Mouse (Mus musculus): Measurements from ENCODE around the gene Usp22.

Gene Usp22

DNA sequence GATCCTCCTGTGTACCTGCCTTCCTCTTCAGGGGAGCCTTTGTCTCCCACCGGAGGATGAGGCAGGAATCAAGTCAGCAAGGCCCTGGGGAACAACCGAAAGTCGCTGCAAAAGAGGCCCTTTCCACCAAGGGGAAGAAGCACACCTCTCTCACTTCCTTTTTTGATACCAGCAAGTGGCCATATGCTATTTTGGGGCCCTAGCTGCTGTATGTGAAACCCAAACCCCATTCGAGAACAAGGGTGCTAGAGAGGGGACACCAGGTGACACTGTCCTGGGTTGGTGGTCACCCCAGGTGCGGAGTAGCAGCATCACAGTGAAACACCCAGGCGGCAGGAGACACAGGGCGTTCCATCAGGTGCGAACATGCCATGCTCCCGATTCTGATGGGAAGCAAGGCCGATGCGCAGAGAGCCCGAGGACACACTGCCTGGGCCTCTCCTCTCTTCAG is 65.9 kb downstream of the Usp22 start:
- DNase-seq (ENCODE audit: low read depth, low spot score): peak; percentile 6

DNA sequence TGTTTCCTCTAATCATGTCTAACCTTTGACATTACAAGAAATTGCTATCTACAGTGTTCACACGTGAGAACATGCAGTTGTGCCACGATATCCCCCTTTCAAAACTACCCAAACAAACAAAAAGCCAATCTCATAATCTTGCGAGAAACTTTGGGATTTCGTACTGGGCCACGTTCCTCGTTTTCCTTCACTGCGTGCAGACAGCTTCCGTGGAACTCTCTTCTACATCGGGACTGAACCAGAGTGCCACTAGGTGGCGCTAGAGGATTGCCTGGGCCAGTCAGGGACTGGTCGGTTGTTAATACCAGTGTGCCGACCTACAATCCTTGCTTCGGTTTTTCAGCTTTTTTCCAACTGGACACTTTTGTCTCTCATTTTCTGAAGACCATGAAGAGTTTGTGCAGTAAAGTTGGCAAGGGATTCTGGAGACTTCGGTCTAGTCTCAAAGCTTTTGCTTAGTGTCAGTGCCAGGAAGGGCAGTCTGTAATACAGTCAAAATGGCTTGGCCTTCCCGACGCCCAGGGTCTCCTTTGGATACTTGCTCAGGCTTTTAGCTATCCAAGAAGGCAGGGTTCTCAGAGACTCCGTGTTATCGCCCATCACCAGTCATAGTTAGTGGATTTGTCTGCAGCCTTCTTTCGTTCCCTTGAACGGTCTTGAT is 70.5 kb downstream of the Usp22 start:
- peak; percentile 58 for DNase-seq (ENCODE audit: low read depth, low spot score)

DNA sequence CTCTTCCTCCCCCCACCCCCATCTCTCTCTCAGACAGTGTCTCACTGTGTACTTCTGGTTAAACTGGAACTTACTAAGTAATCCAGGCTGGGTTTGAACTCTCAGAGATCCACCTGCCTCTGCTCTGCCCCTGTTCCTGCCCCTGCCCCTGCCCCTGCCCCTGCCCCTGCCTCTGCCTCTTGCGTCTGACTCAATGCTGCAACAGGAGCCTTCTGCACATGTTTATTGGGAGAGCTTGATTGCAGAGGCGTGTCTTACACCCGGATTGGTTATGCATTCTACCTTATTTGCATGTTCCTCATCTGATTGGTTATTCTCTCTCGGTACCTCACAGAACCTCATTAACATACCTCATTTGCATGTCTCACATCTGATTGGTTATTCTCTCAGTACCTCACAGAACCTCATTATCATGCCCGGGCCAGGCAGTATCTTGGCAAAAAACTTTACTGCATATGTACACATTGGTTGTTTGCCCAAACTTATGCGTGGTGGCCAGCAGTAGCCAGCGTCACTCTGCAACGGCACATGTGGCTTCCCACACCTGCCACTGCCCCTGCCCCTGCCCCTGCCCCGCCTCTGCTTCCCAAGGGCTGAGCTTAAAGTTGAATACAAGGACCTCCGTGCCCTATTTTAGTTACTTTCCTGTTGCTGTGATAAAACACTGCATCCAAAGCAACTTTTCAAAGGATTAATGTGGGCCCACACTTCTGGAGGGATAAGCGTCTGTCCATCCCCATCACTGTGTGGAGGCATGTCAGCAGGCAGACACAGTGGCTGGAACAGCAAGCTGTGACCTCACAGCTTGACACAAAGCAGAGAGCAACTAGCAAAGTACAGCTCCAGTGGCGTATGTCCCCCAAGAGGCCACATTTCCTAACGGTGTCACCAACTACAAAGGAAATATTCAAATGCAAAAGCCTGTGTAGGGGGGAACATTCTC is 72.2 kb downstream of the Usp22 start:
- DNase-seq (ENCODE audit: low read depth, low spot score): no peak

Measured in telencephalon, adult 2 months (tissue).